Mouse (Mus musculus) erythroblast, embryonic 14.5 days (primary cell): ENCODE measurements around the gene Ube2q2.

Source experiments
- GATA1 ChIP-seq: IDR thresholded peaks from 2 replicates; pipeline ENCODE4 v1.6.1; 2012; ENCODE audit warnings: low read length, inconsistent platforms, mixed read lengths
- TAL1 ChIP-seq: IDR thresholded peaks from 3 replicates; pipeline ENCODE4 v1.6.1; 2012; ENCODE audit warnings: low read length, inconsistent platforms, mixed read lengths

DNA sequence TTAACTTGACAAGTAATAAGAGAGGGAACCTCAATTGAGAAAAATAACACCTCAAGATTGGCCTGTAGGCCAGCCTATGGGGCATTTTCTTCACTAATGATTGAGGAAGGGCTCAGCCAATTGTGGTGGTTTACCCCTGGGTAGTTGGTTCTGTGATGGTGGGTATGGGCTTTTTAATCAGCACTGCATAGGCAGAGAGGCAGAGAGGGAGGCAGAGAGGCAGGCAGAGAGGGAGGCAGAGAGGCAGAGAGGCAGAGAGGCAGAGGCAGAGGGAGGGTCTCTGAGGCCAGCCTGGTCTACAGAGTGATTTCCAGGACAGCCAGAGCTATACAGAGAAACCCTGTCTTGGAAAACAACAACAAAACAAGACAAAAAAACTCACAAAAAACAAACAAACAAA, 2.4 kb downstream of the Ube2q2 start:
- no peak for TF ChIP-seq GATA1
- no peak for TF ChIP-seq TAL1
